Mouse (Mus musculus) Muller cell, postnatal 12 days (primary cell): Measurements from ENCODE around the gene Pnma5.
A peak's percentile ranks its signal among the peaks of the same experiment; 100 is the strongest.

Source experiments
- DNase-seq: peaks from one replicate; pipeline ENCODE4 v3.0.0-alpha.2; 2015; ENCODE audit errors: inconsistent ontology term

Gene Pnma5

GRCm38 (mm10) chrX:72986841-72987519 lies 49.9 kb downstream of the Pnma5 start, which contains the start of gene Zfp185:
Gene Zfp185, plus strand, starts transcription at chrX:72987339.
- DNase-seq, result peak; percentile 90

GRCm38 (mm10) chrX:72985607-72986006 lies 51.3 kb downstream of the Pnma5 start:
- DNase-seq, result no peak
